Mouse (Mus musculus): ENCODE measurements at regions not wholly inside any gene's neighbourhood (a gene's known extent, or its start where the extent isn't known, plus 50 kb on each side); places are given as distances from the start of the nearest gene placed in this dataset.

GRCm38 (mm10) chr4:26766235-26767228, 419.8 kb upstream of the Manea start:
- no peak for DNase-seq (ENCODE audit: low spot score in 2 of 2)
- TF ChIP-seq CTCF (conservative IDR thresholded peaks at IDR 0.05) = no peak
- H3K4me3 ChIP-seq = no peak overlapping the region
- H3K27ac ChIP-seq = no peak overlapping the region

- no peak for TF ChIP-seq CTCF (conservative IDR thresholded peaks at IDR 0.05)
- Histone ChIP-seq H3K4me3 (no peak overlapping the region), H3K27ac (no peak overlapping the region)
- no peak for DNase-seq (ENCODE audit: low spot score in 2 of 2)
Measured at GRCm38 (mm10) chr4:26740815-26741214, 394.1 kb upstream of the Manea start.

- H3K4me3 ChIP-seq = no peak overlapping the region
- DNase-seq (ENCODE audit: low spot score in 2 of 2) = no peak
- H3K27ac ChIP-seq = no peak overlapping the region
- peak; percentile 57 for TF ChIP-seq CTCF (conservative IDR thresholded peaks at IDR 0.05)
Measured at GRCm38 (mm10) chr4:26736381-26736780, 389.7 kb upstream of the Manea start.

- peak; percentile 62 to 66 for DNase-seq (ENCODE audit: low spot score in 2 of 2)
- no peak overlapping the region for H3K4me3 ChIP-seq
- H3K27ac ChIP-seq = peak overlapping the region; percentile 86
- no peak for TF ChIP-seq CTCF (conservative IDR thresholded peaks at IDR 0.05)
Measured at GRCm38 (mm10) chr4:26714437-26714836, 367.7 kb upstream of the Manea start.

GRCm38 (mm10) chr4:26709964-26710363, 363.3 kb upstream of the Manea start:
- TF ChIP-seq CTCF (conservative IDR thresholded peaks at IDR 0.05) = no peak
- peak; percentile 28 to 37 for DNase-seq (ENCODE audit: low spot score in 2 of 2)
- H3K4me3 ChIP-seq = no peak overlapping the region
- H3K27ac ChIP-seq = peak overlapping the region; percentile 72

- no peak overlapping the region for H3K4me3 ChIP-seq
- no peak for DNase-seq (ENCODE audit: low spot score in 2 of 2)
- TF ChIP-seq CTCF (conservative IDR thresholded peaks at IDR 0.05) = no peak
- H3K27ac ChIP-seq = no peak overlapping the region
Measured at GRCm38 (mm10) chr4:26695964-26696363, 349.3 kb upstream of the Manea start.
